Mouse (Mus musculus): Measurements from ENCODE around the gene Itga11.
"Not testable (repeated sequence)": the region's sequence is repeated elsewhere in the genome, so short reads cannot be mapped to it uniquely, and the experiment has no call there.

Gene Itga11

DNA sequence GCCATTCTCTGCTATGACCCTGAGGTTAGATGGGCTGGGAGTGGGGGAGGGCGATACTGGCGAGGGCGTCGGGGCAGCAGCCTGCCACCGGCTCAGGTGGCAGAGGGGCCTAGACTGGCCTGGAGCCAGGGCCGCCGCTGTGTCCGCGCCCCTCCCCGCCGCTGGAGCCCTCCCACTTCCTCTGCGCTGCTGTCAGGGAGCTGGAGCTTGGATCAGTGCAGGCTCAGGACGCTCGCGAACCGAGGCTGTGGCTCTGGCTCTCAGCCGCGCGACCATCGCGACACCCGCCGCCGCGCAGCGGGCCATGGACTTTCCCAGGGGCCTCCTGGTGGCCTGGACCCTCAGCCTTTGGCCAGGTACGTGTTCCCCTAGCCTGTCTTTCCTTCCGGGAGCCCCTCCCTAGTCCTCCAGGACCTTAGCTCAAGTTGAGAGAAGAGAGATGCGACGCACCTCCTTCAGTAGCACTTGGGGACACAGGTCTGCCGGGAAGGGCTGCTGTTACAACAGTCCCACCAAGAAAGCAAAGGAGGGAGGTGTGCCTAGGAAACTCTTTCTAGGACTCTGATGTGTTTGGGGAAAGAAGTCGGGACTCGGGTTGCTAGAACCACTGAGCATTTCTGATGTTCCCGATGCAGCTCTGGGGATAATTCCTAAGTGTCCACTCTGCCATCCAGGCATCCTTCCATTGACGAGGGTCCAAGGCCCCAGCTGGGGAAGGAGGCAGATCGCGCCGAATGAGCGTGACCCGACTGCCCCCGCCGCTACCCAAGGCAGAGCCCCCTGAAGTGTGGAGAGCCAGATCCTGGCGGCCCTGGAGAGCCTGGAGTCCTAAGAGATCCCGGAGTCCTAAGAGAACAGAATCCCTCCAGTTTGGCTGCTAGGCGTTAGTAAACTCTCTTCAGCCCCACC is at the start of gene Itga11:
Gene Itga11, plus strand, starts transcription at position 186 of the 909 bp plus-strand sequence.
- no peak for DNase-seq

GRCm38 (mm10) chr9:62630631-62631240 is 46.9 kb upstream of the Itga11 start:
- DNase-seq, result no peak

GRCm38 (mm10) chr9:62632392-62632791 is 45.2 kb upstream of the Itga11 start:
- DNase-seq, result no peak

DNA sequence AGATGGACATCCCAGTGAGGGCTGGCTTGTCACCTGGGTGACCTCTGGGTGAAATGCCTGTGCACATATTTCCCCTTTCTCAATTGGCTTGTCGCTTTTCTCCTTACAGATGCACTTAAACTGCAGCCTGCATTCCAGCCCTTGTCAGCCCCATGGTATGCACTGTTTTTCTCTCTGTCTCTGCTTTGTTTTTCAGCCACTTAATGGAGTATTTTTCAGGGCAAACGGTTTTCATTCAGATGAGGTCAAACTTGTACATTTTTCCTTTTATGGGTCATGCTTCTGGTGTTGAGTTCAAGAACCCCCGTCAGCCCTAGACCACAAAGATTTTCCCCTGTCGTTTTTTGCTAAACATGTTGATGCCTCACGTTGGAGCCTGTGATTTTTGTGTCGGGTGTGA is 39.6 kb upstream of the Itga11 start:
- DNase-seq, result no peak

DNA sequence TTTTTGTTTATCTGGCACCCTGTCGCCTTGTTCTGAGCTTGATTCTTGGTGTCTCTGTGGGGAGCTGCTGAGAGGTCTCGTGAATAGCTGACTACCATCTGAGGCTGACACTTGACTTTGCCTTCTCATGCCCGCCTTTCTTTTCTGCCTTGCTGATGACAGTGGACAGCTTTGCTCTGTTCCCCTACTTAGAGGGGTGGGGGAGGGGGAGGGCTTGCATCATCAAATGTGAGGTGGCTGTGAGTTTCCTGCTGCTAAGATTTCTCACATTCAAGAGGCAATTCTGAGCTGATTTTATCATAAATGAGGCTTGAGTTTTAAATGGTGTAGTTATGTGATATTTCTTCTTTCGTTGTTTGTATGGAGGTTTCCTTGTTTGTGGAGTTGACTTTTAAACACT is 37.9 kb upstream of the Itga11 start:
- DNase-seq, result no peak

DNA sequence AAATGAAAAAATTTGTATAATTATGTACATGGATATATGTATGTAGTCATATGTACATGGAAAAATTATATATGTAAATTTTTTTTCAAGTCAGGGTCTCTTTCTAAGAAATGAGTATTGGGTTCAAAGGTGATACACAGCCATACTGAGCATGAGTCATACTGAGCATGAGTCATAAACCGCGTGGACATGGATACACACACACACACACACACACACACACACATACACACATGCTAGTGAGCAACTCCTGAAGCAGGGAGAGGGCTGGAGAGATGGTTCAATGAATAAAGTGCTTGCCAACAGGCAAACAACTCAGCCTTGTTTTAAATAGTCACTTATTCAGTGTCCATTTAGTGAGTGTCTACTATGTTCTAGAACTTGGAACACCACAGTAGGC is 37.4 kb upstream of the Itga11 start:
- DNase-seq, result no peak

GRCm38 (mm10) chr9:62645716-62646400 is 31.8 kb upstream of the Itga11 start:
- no peak for DNase-seq

DNA sequence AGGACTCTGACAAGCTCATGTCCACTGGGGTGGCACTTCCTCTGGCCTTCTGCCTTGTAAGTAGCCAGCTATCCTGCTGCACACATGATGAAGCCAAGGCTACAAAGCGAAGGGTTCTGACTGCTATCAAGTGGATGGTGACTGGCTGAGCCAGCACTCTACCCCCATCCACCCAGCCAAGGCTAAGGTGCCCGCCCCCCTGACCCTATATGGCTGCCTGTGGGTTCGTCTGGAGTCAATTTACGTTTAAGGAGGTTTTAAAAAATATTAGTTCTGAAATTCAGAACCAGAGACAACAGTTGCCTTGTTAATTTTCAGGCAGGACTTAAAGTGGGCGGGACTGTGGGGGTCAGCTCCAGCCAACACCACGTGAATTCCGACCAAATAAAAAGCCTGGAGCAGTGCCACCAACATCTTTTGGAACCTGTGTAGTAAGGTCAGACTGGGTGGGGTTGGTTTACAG is 30.9 kb upstream of the Itga11 start:
- no peak for DNase-seq

DNA sequence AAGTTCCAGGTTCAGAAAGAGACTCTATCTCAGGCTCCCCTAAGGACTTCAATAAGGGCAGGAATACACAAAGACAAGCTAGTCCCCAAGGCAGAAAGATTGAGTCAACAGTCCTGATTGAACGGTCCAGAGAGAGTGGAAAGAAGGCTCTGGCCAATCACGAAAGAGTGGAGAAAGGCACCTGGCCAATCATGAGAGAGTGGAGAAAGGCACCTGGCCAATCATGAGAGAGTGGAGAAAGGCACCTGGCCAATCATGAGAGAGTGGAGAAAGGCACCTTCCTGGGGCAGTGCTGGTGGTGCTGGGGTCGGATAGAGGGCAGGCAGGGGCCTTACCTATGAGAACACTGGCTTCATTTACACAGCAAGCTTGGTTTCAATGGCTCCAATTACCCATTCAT is 28.2 kb upstream of the Itga11 start:
- DNase-seq, result no peak

DNA sequence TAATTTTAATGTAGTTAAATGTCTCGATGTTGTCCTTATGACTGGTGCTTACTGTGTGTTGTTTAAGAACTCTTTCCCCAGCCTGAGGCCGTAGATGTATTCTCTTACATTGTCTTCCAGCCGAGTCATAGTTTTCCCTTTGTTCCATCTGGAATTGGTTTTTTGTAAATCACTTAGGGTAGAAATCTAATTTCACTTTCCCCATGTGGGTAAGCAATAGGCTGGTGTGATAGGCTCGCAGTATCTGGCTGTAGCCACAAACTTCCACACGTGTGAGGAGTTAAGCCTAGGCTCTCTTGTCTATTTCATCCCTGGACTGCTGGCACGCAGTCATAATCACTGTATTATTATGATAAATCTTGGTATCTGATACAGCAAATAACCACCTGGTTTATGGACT is 26.9 kb upstream of the Itga11 start:
- no peak for DNase-seq

- DNase-seq, result peak; percentile 5
Measured at GRCm38 (mm10) chr9:62654336-62654735, 23.3 kb upstream of the Itga11 start.

DNA sequence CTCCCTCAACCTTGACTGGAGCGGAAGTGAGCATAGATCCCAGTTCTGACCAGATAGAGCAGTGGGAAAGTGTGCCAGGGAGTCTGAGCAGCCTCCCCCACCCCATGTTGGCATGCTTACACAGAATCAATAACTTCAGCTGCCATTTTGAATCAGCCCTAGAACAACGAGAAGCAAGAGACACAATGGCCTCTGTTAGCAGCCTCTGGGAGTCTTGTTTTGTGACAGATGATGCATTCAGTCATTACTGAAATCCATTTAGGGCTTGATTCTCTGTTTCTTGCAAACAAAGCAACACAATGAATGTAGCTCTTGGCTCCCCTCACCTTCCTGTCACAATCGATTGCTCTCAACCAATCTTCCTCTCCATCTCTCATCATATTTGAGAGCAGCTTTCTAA is 19.6 kb upstream of the Itga11 start:
- DNase-seq, result no peak

GRCm38 (mm10) chr9:62659026-62659425 is 18.6 kb upstream of the Itga11 start:
- no peak for DNase-seq

DNA sequence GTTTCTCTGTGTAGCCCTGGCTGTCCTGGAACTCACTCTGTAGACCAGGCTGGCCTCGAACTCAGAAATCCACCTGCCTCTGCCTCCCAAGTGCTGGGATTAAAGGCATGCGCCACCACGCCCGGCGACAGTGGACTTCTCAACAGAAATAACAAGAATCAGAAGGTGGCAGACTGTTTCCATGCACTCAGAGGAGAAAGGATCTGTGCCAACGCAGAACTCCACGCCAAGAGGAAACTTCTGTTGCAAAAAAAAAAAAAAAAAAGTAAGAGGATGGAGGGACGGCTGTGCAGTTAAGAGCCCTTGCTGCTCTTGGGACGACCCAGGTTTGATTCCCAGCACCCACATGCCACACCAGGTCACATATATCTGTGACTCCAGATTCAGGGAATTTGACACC is 16.7 kb upstream of the Itga11 start:
- not testable (repeated sequence) for DNase-seq

DNA sequence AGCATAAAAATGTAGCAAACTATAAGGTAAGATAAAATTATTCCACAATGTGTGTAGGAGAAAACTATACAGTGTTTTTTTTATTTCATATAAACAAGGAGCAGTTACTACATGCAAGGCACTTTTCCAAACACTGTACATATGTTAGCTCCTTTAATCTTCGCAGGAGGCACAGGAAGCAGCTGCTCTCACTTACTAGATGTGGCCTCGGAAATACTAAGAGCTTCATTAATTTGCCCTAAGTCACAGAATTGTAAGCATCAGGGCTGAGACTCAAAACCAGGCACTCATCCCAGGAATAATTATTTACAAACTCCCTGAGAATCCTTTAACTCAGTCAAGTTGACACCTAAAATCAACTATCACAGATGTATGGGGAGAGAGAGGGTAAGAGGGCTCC is 14.2 kb upstream of the Itga11 start:
- DNase-seq, result no peak

DNA sequence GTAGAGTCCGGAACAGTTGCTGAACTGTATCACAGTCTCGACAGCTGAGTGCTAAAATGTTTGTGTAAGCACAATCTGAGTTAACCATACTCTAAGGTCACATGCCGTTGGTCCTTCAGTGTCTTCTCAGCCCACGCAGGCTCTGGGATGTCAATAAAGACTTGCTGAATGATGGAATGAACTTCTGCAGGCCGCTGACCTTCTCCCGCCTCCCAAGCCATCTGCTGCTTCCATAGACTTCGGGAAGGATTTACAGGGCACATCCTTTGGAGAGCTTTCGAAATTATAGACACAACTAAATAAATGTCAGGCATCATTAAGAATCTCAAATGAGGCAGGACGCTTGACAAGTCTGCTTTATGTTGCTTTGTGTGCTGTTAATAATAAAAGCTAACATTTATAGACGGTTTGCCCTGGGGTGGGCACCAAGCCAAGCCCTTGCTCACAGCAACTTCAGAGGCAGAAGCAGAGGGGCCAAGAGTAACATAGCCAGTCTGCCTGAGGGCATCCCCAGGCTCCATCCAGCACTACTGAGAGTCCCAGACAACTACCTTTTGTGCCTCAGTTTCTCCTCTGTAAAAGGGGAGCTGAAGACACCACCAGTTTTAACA is 13.4 kb upstream of the Itga11 start:
- no peak for DNase-seq

DNA sequence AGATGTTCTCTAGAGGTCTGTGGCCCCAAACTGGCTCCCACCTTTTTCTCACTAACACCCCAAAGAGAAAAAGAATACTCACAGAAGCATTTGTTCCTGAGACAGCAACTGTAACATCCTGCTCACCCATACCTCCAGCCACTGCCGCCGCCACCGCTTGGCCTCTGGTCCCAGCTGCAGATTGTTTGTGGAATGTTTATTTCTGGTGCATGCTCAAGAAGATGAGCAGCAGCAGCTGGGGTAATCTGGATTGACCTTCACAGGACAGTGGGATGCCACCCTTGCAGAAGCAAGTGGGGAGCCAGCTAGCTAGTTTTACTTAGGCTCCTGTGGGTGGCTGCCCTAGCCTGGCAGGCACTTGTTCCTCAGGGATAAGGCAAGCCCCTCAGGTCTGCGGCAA is 11.7 kb upstream of the Itga11 start:
- no peak for DNase-seq

DNA sequence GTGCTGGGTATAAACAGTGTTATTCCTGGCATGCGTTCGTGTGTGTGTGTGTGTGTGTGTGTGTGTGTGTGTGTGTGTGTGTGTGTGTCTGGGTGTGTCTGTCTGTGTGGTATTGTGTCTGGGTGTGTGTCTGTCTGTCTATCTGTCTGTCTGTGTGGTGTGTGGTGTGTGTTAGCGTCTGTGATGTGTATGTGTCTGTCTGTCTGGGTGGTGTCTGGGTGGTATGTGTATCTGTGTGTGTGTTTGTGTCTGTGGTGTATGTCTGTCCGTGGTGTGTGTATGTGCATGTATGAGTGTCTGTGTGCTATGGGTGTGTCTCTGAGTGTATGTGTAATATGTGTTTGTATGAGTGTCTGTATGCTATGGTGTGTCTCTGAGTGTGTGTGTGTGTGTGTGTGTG is 9.1 kb upstream of the Itga11 start:
- no peak for DNase-seq

DNA sequence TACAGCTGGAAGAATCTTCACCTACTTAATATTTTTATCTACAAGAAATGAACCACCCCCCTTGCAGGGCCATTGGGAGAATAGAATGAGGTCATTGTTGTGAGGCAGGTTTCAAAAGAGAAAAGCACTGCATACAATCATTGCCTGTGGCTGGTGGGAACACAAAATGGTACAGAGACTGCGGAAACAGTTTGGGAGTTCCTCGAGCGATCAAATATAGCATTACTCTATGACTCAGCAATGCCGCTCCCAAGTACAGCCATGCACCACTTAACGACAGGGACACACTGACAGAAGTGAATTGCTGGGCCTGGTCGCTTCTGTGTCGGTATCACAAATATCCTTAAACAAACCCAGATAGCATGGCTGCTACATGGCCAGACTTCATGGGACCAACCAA is 4.4 kb upstream of the Itga11 start:
- DNase-seq, result no peak

- DNase-seq, result no peak
Measured at GRCm38 (mm10) chr9:62675172-62675571, 2.5 kb upstream of the Itga11 start.

DNA sequence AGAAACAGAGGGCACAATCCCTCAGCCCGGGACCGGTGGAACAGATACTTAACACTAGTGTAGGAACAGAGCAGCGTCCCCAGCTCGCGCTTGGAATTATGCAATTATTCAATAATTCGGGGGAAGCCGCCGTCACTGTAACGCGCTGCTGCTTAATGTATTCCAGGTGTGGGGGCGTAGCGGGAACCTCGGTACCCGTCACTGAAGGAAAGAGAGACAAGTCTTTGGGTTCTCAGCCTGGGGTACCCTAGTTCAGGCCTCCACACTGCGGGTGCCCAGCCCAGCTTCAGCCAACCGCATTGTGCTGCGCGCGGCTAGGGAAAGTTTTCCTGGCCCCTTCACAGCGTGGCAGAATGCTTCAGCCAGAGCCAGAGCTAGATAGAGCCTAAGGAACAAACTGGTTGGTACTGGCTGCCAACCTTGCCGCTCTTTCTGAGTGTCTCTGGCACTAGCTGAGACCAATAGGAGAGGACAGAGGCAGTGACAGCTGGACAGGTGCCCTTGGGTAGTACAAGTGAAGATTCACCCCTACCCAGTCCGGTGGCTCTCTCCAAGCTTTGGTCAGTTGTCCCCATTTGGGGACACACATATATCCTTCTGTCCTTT is 1.0 kb downstream of the Itga11 start:
- DNase-seq, result no peak

GRCm38 (mm10) chr9:62679398-62679797 is 1.8 kb downstream of the Itga11 start:
- DNase-seq, result no peak

DNA sequence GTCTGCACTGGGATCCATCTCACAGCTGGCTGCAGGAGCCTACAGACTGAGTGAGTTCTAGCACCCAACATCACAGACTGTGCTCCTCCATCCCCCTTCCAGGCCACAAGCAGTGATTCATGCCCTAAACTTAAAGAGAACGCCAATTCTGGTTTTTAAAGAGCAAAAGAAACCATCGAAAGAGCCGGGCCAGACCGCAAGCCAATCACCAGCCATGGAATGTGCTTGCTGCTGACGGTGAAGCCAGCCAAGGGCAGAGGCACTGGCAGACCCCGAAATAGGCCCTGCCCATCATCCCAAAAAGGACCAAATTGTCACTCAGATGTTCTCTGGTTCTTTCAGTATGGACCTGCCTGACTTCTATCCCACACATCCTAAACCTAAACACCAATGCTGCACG is 6.7 kb downstream of the Itga11 start:
- no peak for DNase-seq

Measured in lung, postnatal 36 days (tissue).